Comparison of ENCODE assay signal across 10 mouse cellular contexts in genomic region chr3:53029046-53029445, GRCm38 (mm10). TPM values are rescaled to one million over a fixed set of nuclear protein-coding genes. Genes with fewer than 3 reads are reported as not detected.
DNase-seq lines count a peak whose midpoint lies in the region; ATAC-seq and TF ChIP-seq lines count a peak whose summit lies in the region.
"Had no signal": no experiment of that assay in that cellular context is flagged by ENCODE, and none has a peak within 500 bp of the region (broad histone marks: within the 10 kb centered on the region; RNA-seq: fewer than 3 reads in every experiment).

No protein-coding gene starts in this region.

- H3K4me3 ChIP-seq in MEL (ENCODE audit: control insufficient read depth in 1 of 2, insufficient read depth in 1 of 2, low read depth in 2 of 2, low read length in 2 of 2): no peak overlapping the region
- H3K4me3 ChIP-seq: heart, embryonic 15.5 days; stomach, embryonic 15.5 days had no signal

- TF ChIP-seq CTCF in MEL (IDR thresholded peaks at IDR 0.05 in 2 of 3, conservative IDR thresholded peaks at IDR 0.05 in 1 of 3; ENCODE audit: control insufficient read depth in 1 of 3, insufficient read depth in 1 of 3, low read depth in 2 of 3, low read length in 3 of 3, poor library complexity in 1 of 3, severe bottlenecking in 1 of 3): peak; percentile 76 to 84 (median 81)

- no peak for TF ChIP-seq POLR2A in MEL (IDR thresholded peaks at IDR 0.05; ENCODE audit: control insufficient read depth in 1 of 2, insufficient read depth in 1 of 2, low read depth in 1 of 2, low read length in 2 of 2, poor library complexity in 1 of 2)

- peaks cover 0 to 18% of the 10 kb centered on the region in 2 experiments; a peak in 2 of 4 replicates for H3K4me1 ChIP-seq in MEL (ENCODE audit: control insufficient read depth in 1 of 2, insufficient read depth in 2 of 2, low read length in 2 of 2)
- H3K4me1 ChIP-seq: stomach, embryonic 15.5 days had no signal

- H3K9me3 ChIP-seq in MEL (replicated peaks; ENCODE audit: insufficient read depth, low read length): no peaks in the 10 kb centered on the region
- H3K9me3 ChIP-seq: heart, embryonic 15.5 days; stomach, embryonic 15.5 days had no signal

- no peaks in the 10 kb centered on the region for H3K79me2 ChIP-seq in MEL (ENCODE audit: control insufficient read depth, insufficient read depth, low read length, poor library complexity)

- ATAC-seq in erythroid progenitor cell, adult 5-6 weeks (replicated peaks; ENCODE audit: low FRiP score, poor library complexity, severe bottlenecking): no peak

- H3K27ac ChIP-seq in MEL (ENCODE audit: control insufficient read depth, low read depth, low read length): no peak overlapping the region
- H3K27ac ChIP-seq: heart, embryonic 15.5 days; stomach, embryonic 15.5 days had no signal

- no peak overlapping the region for H3K9ac ChIP-seq in MEL (ENCODE audit: control insufficient read depth, low read depth, low read length, poor library complexity, severe bottlenecking)
- H3K9ac ChIP-seq: heart, embryonic 15.5 days; stomach, embryonic 15.5 days had no signal

- peak; percentile 64 for DNase-seq in CD4-positive helper T cell, adult 2 months (ENCODE audit: low read depth, low spot score)
- peak; percentile 83 for DNase-seq in MEL (ENCODE audit: low read depth, low spot score)
- DNase-seq in cerebellum, adult 11-12 months: peak; percentile 62
- peak; percentile 62 to 67 for DNase-seq in frontal cortex, postnatal 25 days (ENCODE audit: low spot score in 2 of 2)
- DNase-seq in kidney, postnatal 36 days: peak; percentile 64 to 89
- DNase-seq in lung, postnatal 10 days: peak; percentile 78
- DNase-seq in right cerebral cortex, postnatal 4 days: peak; percentile 89

- TF ChIP-seq RAD21 in MEL (IDR thresholded peaks at IDR 0.05; ENCODE audit: low read depth, low read length): peak; percentile 57

- H3K27me3 ChIP-seq in MEL (ENCODE audit: control insufficient read depth in 1 of 2, insufficient read depth in 2 of 2, low read length in 2 of 2): no peaks in the 10 kb centered on the region; a peak in 2 of 4 replicates
- H3K27me3 ChIP-seq: heart, embryonic 15.5 days had no signal

- peaks cover 0 to 6% of the 10 kb centered on the region in 2 experiments; a peak in 2 of 4 replicates for H3K36me3 ChIP-seq in MEL (ENCODE audit: control insufficient read depth in 1 of 2, insufficient read depth in 2 of 2, low read length in 2 of 2)
- H3K36me3 ChIP-seq: heart, embryonic 15.5 days; stomach, embryonic 15.5 days had no signal

- no peak for TF ChIP-seq EP300 in MEL (IDR thresholded peaks at IDR 0.05; ENCODE audit: low read depth in 1 of 2, low read length in 2 of 2)

TF ChIP-seq in MEL, 35 proteins besides CTCF, POLR2A, EP300 and RAD21:
- TF ChIP-seq NRF1 (IDR thresholded peaks at IDR 0.05; ENCODE audit: insufficient read depth, low read depth, low read length, poor library complexity, severe bottlenecking) (no peak), ZC3H11A (IDR thresholded peaks at IDR 0.05; ENCODE audit: low read depth, low read length) (peak; percentile 54), SMC3 (IDR thresholded peaks at IDR 0.05; ENCODE audit: low read depth, low read length) (peak; percentile 78)
TF ChIP-seq in MEL: peak in this region for 2.

RNA-seq across cellular contexts. Expression of gene Cog6, which starts 12.0 kb away (rescaled TPM):
- total RNA-seq in MEL (2012; rRNA removed): 15.6 and 16.6 TPM in 2 replicates
- polyA plus RNA-seq in MEL (2012; ENCODE audit: insufficient read depth in 1 of 2, insufficient read length in 2 of 2, low read depth in 1 of 2, low replicate concordance in 2 of 2, missing spikeins in 1 of 2): 10 to 100 TPM in 1 of 2 experiments, not detected in 1; 21.6 TPM
- total RNA-seq in erythroid progenitor cell, adult 5-6 weeks (2015; ENCODE audit: low replicate concordance): 5.4 and 20.2 TPM in 2 replicates
- 4.0 and 10.7 TPM in 2 replicates for total RNA-seq in erythroid progenitor cell, adult 5-6 weeks (2017; ENCODE audit: low replicate concordance)

RNA-seq across cellular contexts. Expression of gene Lhfp, which starts 12.3 kb away (rescaled TPM):
- total RNA-seq in MEL (2012; rRNA removed): not detected in 2 replicates
- polyA plus RNA-seq in MEL (2012; ENCODE audit: insufficient read depth in 1 of 2, insufficient read length in 2 of 2, low read depth in 1 of 2, low replicate concordance in 2 of 2, missing spikeins in 1 of 2): not detected
- 1.1 TPM in 1 of 2 replicates, not detected in the other for total RNA-seq in erythroid progenitor cell, adult 5-6 weeks (2015; ENCODE audit: low replicate concordance)
- 1.4 TPM in 1 of 2 replicates, not detected in the other for total RNA-seq in erythroid progenitor cell, adult 5-6 weeks (2017; ENCODE audit: low replicate concordance)
